Mouse (Mus musculus): ENCODE results near the gene Tcn2.

GRCm38 (mm10) chr11:3878660-3879059 is 53.3 kb downstream of the Tcn2 start:
- TF ChIP-seq CTCF (conservative IDR thresholded peaks at IDR 0.05; ENCODE audit: low read length) (no peak), POU5F1 (IDR thresholded peaks at IDR 0.05; ENCODE audit: borderline replicate concordance, low read length) (no peak), NANOG (IDR thresholded peaks at IDR 0.05; ENCODE audit: borderline replicate concordance, low read length) (no peak)

All from E14TG2a.4 (cell line).